Mouse (Mus musculus) ES-CJ7 (cell line): Measurements from ENCODE around the gene Sh3kbp1.

Source experiments
- DNase-seq: peaks from one replicate; pipeline ENCODE4 v3.0.0; 2011; ENCODE audit warnings: low read depth, low spot score

Sh3kbp1 gene

DNA sequence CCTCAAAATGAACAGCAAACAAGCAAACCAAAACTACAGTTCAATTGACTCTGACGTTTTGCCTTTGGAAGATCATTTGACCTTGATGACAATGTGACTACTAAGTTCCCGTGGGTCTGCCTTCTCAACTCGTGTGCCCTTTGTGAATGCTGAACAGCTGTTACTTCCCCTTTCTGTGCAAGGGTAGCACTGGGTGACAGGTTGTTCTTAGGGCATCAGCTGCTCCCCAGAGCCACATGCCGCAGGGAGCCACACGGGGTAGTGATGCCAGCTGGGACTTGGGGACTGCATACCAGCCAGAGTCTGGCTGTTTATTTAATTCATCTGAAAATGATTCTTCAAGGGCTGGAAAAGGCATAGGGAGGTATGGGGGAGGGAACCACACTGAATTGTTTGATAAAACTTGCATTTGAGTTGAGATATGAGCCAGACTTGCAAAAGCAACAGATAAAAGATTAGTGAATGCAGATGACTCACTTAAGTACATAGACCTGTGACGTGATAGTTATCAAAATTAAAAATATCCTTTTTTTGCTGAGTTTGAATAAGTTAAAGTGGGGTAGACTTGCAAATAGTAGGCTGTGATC, 108.5 kb downstream of the Sh3kbp1 start:
- DNase-seq: no peak

DNA sequence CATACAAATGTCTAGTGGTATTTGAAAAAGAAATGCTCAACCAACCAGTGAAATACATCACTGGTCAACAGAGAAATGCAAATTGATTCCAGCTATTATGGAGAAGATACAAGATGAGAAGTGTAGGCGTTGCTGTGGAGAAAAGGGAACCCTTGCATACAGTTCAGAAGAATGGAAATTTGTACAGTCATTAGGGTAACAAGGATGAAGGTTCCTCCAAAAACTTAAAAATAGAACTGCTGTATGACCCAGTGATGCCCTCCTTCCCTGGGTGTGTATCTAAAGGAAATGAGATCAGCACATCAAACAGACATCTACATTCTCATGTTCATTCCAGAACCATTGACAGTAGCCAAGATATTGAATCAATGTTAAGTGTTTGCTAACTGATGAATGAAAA, 110.3 kb downstream of the Sh3kbp1 start:
- DNase-seq: no peak

DNA sequence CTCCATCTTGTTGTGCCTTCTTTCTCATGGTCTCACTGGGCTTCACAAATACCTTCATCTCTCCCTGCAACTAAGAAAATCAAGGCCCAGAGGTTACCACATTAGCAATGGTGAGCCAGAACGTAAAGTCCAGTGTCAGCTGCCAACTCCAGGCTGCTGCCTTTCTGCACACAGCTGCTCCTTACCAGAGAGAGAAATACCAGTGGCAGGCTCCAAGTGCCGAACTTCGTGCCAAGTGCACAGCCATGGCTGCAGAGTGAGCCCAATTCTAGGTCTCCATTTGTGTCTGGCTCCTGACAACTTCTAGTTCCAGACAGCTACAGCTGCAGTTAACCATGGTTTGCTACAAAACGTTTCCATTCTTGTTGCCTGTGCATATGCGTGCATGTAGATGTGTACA, 117.0 kb downstream of the Sh3kbp1 start:
- DNase-seq: no peak

DNA sequence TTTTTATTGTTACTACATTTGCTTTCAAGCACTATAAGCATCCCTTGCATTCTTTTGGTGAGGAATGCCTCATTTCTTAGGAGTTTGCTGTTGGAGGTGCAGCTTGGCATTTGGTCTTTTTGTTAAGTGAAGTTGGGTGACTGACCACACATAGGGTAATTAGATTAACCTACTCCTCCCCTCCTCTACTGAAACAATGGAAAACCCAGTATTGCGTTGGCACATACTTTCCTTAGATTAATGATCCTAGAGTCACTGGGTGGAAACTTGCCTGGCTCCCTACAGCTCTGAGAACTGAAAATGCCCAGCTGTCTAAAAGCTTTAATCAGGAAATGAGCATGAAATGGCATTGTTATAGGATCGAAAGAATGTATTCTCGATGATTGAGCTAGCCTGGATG, 117.5 kb downstream of the Sh3kbp1 start:
- DNase-seq: no peak

DNA sequence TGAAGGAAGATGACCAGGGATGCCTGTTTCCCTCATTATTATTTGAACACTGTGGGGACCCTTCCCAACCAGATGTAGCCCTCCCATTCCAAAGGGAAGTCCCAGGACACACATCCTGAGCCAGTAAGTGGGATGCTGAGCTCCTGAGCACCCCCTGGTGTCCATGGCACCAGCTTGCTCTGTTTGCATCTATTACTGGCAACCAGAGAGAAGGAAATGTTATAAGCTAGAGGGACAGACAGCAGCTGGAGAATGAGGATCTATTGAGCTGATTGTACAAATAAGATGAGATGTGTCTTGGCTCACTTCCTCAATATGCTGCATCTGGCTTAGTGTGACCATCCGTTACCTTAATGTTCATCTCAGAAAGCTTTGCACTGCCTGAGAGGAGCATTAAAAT, 124.8 kb downstream of the Sh3kbp1 start:
- peak; percentile 16 for DNase-seq

DNA sequence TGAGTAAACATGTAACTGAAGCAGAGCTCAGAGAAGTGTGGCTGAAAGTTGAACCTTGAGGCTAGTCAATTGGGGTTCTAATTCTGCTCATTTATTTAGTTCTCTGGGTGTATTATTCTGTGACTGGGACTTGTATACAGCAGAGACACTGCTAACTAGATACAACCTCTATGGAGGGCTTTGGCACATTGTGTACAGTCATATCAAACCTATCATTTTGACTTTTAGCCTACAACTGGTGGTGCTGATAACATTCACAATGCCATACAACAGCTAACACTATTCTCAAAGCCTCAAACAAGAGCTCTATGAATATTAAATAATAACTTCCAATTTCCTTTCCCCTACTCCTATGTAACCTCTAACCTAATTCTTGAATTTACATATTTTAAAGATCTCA, 129.2 kb downstream of the Sh3kbp1 start:
- DNase-seq: no peak

DNA sequence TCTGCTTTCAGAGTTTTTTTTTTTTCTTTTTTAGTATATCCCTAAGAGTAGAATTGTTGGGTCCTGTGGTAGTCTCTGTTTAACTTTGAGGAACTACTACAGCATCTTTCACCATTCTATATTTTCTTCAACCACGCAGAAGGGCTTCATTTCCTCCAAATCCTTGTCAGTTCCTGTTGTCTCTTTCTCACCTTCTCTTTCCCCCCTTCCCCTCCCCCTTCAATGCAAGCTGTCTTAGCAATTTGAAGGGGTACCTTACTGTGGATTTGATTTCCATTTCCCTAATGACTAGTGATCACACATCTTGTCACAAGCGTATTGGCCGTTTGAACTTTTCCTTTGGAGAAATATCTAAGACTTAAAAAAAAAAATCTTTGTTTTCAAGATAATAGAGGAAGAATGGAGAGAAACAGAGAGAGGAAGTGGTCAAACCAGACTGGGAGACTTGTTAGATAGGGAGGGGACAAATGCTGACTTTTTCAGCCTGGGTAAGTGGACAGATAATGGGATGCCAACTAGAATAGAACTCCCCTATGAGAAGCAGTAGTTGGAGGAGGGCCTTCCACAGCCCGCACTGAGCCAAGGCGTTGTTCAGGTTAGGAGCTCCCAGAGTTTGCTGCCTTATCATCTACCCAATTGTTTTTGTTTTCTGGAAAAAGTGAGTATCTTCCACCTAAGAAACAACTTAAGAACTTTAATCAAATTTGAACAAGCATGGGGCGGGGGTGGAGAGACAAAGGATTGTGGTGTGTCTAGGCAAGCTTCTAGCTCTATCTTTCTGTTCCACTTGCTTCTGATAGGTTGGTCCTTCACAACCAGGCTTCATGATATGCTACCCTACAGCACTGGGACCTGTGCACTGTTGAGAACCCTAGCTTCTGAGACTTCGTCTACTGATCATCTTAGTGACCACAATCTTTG, 130.1 kb downstream of the Sh3kbp1 start:
- DNase-seq: no peak

DNA sequence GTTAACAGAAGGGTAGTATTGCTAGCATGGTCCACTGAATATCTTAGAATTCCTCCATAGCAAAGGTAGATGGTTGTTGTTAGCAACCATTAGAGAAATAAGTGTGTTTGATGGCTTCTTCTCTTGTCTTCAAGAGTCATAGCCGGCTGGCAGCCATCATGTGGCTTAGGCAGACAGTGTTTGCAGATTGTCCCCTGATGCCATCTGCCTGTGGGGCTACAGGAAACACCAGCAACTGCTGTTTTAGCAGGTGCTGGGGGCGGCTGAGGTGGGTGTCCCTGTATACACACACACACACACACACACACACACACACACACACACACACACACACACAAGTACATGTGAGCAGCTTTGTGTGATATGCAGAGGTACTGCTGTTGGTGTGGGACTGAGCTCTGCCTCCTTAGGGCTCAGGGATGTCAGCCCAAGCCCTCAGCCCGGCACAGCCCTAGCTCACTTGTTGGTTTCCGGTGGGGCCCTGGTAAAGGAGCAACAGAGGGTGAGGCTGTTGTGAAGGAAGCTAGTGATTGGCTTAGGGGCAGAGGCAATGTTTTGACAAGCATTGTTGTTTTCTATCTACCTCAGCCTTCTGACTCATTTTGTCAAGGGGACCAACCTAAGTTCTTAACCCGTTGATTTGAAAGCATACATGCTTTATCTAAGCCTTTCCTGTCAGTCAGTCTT, 130.9 kb downstream of the Sh3kbp1 start:
- DNase-seq: no peak

DNA sequence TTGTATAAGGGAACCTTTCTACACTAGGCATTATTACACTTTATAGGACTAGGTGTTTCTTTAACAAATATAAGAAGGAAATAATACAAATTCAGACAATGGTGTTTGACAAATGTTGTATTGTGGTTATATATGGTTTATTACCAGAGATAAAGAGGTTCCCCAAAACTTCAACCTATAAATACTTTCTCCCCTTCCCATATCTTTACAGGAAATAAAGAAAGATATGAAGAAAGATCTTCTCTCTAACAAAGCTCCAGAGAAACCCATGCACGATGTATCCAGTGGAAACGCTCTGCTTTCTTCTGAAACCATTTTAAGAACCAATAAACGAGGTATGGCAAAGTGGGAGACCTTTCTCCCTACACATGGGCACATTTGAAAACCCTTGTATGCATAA, 136.7 kb downstream of the Sh3kbp1 start:
- no peak for DNase-seq

DNA sequence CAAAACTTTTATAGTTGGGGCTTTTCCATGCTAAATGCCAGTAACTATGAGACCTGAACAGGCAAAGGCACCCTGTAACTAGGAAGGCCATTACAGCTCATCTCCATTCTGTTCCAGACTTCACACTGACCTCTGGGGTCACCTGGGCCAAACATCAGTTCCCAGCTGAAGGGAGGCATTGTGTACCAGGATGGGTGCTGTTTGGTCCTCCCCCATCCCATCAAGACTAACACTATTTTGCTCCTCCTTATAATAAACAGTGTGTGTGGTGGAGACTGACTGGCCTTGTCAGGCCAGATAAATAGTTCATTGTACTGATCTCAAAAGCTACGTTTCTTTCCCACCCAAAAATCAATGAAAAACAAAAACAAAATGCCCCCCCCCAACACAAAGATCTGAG, 138.8 kb downstream of the Sh3kbp1 start:
- DNase-seq: no peak

DNA sequence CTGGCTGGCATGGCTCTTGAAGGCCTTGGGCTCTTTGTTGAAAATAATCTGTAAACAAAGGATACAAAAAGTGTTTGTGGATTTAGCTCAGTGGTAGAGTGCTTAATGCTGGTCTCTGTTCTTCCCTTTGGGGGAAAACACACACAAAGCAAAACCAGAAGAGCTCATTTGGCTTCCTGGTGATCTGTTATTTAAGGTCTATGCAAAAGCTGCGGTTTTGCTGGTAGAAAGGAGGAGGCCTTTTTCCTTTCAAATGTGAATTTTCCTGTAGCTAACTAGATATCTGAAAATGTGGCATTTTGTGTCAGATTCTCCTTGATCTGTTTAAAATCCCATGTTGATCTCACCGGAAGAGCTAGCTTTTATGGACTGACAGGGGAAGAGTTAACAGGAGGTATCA, 141.9 kb downstream of the Sh3kbp1 start:
- DNase-seq: no peak

DNA sequence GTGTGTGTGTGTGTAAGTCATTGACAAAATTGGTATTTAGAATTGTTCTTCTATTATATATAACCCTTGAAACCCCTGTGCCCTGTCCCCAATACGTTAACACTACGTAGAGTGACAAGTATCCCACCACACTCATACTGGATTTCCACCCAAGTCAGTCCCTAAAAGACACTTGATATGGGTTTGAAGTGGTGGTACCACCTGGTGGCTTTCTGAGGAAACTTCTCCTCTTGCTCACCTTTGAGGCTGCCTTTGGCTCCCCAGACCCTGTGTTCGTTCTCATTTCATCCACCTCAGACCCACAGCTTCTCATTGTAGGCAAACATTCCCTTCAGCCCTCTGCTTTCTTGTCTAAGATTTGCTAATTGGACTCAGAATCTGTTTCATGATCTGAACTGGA, 142.7 kb downstream of the Sh3kbp1 start:
- DNase-seq: no peak

DNA sequence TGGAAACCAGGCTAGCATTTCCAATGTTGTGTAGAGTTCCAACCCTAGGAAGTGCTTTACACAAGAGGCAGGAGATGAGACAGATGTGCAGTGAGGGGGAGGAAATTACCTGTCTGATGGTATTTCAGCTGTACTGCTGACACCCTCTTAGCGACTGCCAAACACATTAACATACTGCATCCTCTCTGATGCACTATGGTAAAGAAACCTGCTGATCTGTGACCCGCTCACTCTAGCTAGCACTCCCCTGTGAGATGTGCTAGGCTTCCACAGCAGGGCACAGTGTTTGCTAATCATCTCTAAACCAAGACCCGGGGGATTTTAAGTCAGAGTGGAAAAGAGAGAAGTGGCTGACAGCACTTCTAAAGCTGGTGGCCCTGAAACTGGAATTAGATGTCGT, 145.1 kb downstream of the Sh3kbp1 start:
- no peak for DNase-seq

DNA sequence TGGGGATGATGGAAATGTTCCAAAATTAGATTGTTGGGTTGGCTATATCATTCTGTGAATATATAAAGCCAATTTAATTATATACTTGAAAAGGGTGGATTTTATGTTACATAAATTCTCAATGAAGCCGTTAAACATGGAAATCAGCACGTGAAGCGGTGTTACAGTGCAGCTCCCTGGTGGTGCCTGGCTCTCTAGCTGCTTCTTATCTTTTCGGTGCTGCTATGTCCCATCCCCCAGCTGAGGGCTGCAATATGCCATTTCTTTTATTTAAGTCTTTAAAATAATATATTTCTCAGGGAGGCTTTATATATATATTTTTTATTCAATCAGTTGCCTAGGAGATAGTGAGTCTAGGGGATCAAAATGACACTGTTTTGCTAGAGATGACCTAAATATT, 148.0 kb downstream of the Sh3kbp1 start:
- no peak for DNase-seq

DNA sequence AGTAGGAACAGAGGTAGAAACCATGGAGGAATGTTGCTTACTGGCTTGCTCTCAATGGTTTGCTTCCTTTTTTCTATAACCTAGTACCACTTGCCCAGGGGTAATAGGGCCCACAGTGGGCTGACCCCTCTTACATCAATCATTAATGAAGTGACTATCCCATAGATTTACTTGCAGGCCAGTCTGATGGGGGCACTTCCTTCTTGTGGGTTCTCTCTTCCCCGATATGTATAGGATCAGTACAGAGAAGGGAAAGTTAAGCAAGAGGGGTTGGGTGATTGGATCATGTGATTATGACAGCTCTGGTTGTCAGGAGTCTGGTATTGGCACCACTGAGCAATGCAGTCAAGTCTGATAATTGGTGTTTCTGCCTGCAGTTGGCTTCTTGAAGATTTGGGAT, 151.7 kb downstream of the Sh3kbp1 start:
- DNase-seq: no peak

DNA sequence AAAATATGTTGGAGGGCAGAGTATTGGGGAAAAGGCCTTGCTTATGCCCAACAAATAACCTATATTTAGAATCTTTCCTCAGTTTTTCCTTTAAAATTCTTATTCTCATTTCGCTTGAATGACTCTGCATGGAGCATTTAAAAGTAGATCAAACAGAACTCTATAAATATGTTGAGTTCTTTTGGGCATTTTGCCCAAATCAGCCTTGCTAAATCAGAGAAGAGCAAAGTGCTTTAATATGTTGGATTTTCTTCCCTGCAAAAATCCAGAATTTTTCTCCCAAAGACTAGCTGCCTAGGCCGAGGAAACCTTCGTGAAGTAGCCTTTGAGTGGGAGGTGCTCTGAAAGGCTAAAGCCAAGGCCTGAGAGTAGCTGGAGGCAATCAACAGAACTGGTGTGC, 163.4 kb downstream of the Sh3kbp1 start:
- DNase-seq: no peak

DNA sequence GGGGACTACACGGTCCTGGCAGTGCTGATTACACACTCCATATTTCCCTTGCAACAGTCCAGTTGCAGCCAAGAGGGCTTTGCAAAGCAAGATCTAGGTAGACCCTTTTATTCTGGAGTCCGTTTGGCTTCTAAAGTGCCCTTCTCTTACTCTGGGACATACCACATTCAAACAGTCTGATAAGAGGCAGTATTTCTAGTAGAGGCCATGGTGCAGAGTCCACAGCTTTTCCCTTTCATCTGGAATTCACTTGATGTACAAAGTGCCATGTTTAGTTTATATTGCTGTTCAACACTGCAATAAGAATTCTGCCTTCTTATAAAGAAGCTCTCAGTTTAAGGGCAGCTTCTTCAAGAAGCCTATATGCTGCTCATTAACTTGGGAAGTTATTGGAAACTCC, 168.5 kb downstream of the Sh3kbp1 start:
- DNase-seq: no peak

DNA sequence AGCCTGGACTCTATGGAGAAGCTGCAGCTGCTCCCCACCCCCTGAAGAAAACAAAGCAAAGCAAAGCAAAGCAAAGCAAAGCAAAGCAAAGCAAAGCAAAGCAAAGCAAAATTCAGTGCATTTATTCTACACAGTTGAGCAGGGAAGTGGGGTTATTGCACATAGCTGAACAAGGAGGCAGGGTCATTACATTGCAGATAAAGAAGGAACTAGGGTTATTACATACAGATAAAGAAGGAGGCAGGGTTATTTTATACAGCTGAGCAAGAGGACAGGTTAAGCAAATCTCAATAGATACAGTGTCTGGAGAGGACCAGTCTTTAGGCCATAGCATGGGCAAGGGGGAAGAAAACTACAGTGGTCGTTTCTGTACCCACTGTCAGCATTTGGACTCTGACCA, 177.3 kb downstream of the Sh3kbp1 start:
- no peak for DNase-seq

DNA sequence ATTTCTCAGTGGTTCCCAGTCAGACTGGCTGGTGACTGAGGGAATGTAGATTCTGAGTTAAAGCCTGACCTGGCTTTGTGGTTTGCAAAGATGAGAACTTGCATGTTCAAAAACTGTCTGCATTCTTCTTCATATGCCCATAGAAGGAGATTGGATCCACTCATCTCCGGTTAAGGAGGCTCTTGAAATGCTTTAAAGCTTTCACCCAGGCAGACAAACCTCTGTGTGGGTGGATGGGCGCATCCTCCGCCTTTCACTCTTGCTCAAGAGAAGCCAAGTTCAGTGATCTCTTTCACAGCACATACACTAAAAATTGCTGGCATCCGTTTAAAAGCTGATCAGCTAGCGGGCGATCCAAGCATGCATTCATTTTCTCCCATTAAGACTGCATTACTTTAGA, 182.4 kb downstream of the Sh3kbp1 start:
- no peak for DNase-seq

DNA sequence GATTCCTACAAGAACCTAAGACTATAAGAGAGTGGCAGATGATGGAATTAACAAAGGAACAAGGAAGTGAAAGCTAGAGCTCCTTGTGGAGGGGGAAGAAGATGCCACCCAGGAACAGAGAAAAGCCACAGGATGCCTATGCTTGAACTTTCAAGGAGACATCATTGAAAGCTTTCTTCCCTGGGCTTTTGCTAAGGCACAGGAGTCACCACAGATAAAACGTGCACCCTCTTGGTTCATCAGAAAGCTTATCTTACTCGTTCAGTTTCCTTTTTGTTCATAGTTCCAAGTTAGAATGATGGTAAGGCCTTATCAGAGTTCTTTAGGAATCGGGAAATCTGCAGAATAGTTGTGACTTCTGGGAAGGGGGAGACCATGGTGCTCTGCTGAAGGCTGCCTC, 183.4 kb downstream of the Sh3kbp1 start:
- no peak for DNase-seq

DNA sequence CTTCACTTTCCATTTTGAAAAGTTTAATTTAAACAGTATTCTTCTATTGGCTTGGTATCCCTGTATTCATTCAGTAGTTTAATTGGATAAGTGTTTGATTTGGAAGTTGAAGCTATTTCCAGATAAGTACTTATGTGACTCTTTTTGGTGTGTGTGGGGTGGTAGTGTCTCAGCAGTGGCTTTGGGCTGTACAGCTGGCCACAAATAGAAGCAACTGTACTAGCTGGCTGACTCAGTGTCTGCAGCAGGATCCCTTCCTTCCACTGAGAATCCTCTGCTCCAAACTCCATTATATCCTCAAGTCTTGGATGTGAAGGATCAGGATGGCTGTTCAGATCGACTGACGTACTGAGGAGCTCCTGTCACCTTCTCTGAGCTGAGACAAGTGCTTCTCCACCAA, 190.4 kb downstream of the Sh3kbp1 start:
- DNase-seq: no peak

DNA sequence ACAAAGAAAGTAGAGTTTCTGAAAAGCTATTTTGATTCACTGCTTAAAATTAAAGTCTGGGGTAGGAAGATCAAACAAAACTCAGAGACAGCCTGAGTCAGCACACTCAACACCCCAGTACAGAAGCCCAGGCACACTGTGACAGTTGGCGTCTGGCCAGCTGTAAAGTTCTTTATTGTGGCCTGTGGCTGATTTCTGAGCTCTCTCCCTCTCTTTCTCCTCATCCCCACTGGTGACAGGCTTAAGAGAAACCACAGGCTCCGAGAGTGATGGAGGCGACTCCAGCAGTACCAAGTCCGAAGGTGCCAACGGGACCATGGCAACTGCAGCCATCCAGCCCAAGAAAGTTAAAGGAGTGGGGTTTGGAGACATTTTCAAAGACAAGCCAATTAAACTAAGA, 201.1 kb downstream of the Sh3kbp1 start:
- DNase-seq: no peak
